ENCODE assay signal across 8 mouse cellular contexts in the genomic region with DNA sequence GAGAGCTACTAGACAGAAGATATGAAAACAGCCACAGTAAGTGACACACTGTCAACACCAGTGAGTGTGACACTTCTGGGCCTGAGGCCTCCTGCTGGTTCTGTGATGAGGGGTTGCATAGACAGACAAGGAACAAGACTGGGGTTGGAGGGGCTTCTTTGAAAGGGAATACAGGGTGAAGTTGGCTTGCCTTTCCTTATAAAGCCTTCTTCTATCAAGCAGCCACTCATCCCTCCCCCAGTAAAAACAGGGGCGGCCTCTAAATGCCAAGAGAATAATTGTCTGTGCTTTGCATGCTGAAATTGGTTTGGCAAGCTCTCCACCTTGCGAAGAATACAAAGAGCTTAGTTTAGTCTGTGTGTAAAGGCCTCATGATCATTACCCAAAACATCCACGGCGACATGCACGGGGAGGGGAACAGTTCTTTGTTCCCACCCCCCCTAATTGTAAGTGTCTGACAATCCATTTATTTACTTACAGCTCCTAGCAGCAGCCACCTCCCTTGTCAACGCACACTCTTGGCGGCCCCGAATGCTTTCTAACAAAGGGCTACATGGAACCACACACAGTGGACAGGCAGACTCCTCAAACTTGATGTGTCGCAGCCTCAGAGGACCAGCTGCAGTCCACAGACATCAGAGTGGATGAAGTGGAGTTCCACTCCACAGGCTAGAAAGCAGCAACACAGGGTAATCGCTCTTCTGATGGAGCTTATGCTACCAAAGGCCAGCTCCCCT.
DNase-seq lines count a peak whose midpoint lies in the region; ATAC-seq lines count a peak whose summit lies in the region.

No protein-coding gene starts in this region.

- 37% methylated on average over 10 of the region's 10 CpGs for WGBS in lung, embryonic 16.5 days
- whole genome bisulfite sequencing in stomach, embryonic 14.5 days: 59% methylated on average over 10 of the region's 10 CpGs

- no peaks in the 10 kb centered on the region for H3K27me3 ChIP-seq in lung, embryonic 16.5 days (ENCODE audit: control insufficient read depth, insufficient read depth, low read depth, low read length)
- no peaks in the 10 kb centered on the region for H3K27me3 ChIP-seq in stomach, embryonic 14.5 days (ENCODE audit: control insufficient read depth, insufficient read depth, low read length)

- H3K4me2 ChIP-seq in lung, embryonic 16.5 days (ENCODE audit: low read depth, low read length): no peak overlapping the region
- H3K4me2 ChIP-seq in stomach, embryonic 14.5 days (replicated peaks; ENCODE audit: low read depth, low read length): no peak overlapping the region

- H3K9ac ChIP-seq in lung, embryonic 16.5 days (ENCODE audit: low read length): no peak overlapping the region
- no peak overlapping the region for H3K9ac ChIP-seq in stomach, embryonic 14.5 days (replicated peaks; ENCODE audit: low read depth, low read length)

- peak overlapping the region; percentile 35; the same call in 1 of the 2 replicates for H3K27ac ChIP-seq in lung, embryonic 16.5 days (ENCODE audit: low read length)
- H3K27ac ChIP-seq in stomach, embryonic 14.5 days (ENCODE audit: low read length): peak overlapping the region; percentile 58

- DNase-seq in CD4-positive, CD25-positive, alpha-beta regulatory T cell, adult 2 months (ENCODE audit: low read depth, low spot score): peak; percentile 15
- no peak for DNase-seq in lung, postnatal 36 days
- peak; percentile 13 to 48 for DNase-seq in left cerebral cortex, postnatal 14 days (ENCODE audit: low spot score in 2 of 2)
- DNase-seq in gastrocnemius, postnatal 4 days (ENCODE audit: low spot score in 2 of 2): no peak
- DNase-seq in T-cell, adult 2 months (ENCODE audit: low spot score): no peak

- H3K4me3 ChIP-seq in lung, embryonic 16.5 days (ENCODE audit: low read length): no peak overlapping the region
- no peak overlapping the region for H3K4me3 ChIP-seq in stomach, embryonic 14.5 days (ENCODE audit: low read depth, low read length)

- no peaks in the 10 kb centered on the region for H3K9me3 ChIP-seq in lung, embryonic 16.5 days (ENCODE audit: control insufficient read depth, low read length)
- H3K9me3 ChIP-seq in stomach, embryonic 14.5 days (ENCODE audit: control insufficient read depth, low read depth, low read length): no peaks in the 10 kb centered on the region

- intact Hi-C loops in left cerebral cortex, postnatal 14 days (cut with DNase I): no loop called here

- no peak for ATAC-seq in CD4-positive, CD25-positive, alpha-beta regulatory T cell, adult 4 months
- peak; percentile 60 for ATAC-seq in lung, embryonic 16.5 days (ENCODE audit: low read depth)
- ATAC-seq in stomach, embryonic 14.5 days (ENCODE audit: insufficient number of reproducible peaks, insufficient read depth, low FRiP score, low read depth): no peak

- peaks cover 7% of the 10 kb centered on the region for H3K4me1 ChIP-seq in lung, embryonic 16.5 days (replicated peaks; ENCODE audit: control insufficient read depth, insufficient read depth, low read length)
- H3K4me1 ChIP-seq in stomach, embryonic 14.5 days (ENCODE audit: control insufficient read depth, insufficient read depth, low read length): peaks cover 14% of the 10 kb centered on the region

- no peaks in the 10 kb centered on the region for H3K36me3 ChIP-seq in lung, embryonic 16.5 days (ENCODE audit: control insufficient read depth, insufficient read depth, low read length)
- no peaks in the 10 kb centered on the region for H3K36me3 ChIP-seq in stomach, embryonic 14.5 days (ENCODE audit: control insufficient read depth, insufficient read depth, low read length)

Comparison
In these comparisons a context has a peak if more than half of its experiments do, and no peak if none do; other contexts are left out.
1. DNase-seq: peak in CD4-positive, CD25-positive, alpha-beta regulatory T cell, adult 2 months (single experiment) and left cerebral cortex, postnatal 14 days (2 of 2); none in lung, postnatal 36 days (single experiment), gastrocnemius, postnatal 4 days (0 of 2) and T-cell, adult 2 months (single experiment).